Mouse (Mus musculus) ovary, postnatal 10 days (tissue): ENCODE measurements around the gene AF366264.
"Not testable (repeated sequence)": the region's sequence is repeated elsewhere in the genome, so short reads cannot be mapped to it uniquely, and the experiment has no call there.

Experiments used
- DNase-seq: peaks from one replicate; pipeline ENCODE4 v3.0.0; 2022; ENCODE audit warnings: low spot score

Gene AF366264

DNA sequence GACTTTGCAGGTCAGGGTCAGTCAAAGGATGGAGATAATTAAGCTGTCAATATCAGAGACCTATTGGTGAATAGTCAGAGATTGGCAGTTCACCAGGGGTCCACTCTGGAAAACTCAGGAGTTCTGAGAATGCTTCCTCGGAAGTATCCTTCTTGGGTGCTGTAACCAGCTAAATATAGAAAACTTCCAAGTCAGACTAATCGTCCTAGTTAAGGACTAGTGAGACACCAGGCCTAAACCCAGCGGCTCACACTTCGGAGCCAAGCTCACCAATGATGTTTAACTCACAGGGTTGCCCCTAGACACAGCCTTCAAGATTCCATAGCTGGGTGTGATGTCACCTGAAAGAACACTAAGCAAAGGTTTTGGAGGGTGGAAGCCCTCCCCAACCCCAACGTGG is at the start of gene AF366264:
AF366264 (minus strand) TSS at position 101 of the 400 bp plus-strand sequence.
- DNase-seq: not testable (repeated sequence)

DNA sequence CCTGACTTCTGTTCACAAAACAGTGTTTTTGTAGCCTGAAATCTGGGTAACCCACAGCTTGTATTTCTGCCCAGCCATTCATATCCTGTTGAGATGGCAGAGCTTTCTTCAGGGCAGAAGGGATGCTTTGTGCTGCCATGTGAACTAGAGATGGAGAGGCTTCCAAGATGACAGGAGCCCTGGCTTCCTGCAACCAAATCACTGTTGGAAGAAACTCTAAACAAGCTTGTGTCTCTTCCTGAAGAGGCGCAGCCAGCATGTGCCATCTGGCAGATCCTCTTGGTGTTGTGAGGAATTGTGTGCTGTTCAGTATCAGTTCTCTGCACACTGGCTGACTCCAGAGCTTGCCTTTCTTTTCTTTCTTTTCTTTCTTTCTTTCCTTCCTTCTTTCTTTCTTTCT is 5.1 kb upstream of the AF366264 start:
- not testable (repeated sequence) for DNase-seq

DNA sequence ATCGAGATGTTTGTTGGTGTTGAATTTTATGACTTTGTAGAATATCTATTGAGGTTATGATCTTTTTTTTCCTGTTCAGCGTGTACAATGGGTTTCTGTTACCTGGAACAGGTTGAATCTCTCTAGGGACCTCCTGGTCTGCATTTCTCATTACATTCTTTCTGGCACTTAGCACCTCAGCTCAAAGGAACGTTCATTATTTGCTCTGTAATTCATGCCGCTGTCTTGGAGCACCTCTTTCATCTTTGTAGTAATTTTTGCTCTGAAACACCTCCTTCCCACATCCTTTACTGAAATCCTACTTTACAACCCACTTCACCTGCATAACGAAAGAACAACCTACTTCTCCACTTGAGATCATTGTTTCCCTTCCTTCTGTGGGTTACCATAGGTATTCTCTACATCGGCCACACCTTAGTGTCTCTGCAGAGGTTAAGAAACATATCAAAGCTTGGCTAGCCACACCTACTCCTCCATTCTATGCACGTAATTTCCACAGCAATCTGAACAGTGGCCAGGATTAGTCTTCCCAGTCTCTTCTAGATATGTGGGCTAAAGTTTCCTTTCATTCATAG is 9.5 kb downstream of the AF366264 start:
- DNase-seq: no peak

DNA sequence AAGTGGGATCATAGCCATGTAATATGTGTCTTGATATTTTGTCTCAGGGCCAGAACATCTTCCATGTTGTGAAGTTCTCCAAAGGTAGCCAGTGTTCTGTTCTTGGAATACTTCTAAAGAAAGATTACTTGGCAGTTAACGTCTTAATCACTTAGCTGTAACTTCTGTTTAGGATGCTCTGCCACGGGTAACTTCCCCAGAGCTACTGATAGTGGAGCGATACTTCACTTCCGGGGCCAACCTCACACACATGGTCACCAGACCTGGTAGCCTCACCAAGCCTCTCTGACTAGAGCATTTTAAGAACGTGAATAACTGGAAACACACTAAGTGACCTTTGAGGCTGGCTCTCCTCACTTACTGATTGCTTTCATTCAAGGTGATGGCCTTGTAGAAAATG is 38.6 kb downstream of the AF366264 start:
- no peak for DNase-seq

DNA sequence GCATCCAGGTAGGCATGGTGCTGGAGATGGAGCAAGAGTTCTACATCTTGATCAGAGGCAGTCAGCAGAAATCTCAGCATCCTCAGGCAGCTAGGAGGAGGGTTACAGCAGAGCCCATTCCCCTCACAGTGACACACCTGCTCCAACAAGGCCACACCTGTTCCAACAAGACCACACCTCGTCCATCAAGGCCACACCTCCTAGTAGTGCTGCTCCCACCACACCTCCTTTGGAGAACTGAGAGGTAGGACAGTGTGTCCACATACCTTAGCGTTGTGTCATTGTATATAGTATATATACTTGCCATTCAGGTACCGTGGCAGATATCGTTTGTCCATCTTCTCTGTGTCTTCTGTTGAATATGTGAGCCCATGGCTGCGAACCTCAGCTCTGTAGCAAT is 40.5 kb downstream of the AF366264 start:
- no peak for DNase-seq

DNA sequence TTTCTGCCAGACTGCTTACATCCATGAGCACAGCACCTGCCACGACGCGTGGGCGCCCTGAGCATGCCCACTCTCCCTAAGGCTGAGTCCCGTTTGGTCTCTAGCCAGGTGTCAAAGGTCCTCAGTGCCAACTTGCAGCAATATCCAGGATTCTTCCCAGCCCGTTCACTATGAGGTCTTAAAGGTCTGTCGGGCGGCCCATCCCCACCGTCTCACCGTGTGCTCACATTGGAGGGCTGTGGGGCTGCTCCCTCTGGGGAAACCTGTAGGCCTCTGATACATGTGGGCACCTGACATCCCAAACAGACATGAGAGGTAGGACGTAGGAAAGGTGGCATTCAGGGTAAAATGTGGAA is 44.5 kb downstream of the AF366264 start:
- no peak for DNase-seq

DNA sequence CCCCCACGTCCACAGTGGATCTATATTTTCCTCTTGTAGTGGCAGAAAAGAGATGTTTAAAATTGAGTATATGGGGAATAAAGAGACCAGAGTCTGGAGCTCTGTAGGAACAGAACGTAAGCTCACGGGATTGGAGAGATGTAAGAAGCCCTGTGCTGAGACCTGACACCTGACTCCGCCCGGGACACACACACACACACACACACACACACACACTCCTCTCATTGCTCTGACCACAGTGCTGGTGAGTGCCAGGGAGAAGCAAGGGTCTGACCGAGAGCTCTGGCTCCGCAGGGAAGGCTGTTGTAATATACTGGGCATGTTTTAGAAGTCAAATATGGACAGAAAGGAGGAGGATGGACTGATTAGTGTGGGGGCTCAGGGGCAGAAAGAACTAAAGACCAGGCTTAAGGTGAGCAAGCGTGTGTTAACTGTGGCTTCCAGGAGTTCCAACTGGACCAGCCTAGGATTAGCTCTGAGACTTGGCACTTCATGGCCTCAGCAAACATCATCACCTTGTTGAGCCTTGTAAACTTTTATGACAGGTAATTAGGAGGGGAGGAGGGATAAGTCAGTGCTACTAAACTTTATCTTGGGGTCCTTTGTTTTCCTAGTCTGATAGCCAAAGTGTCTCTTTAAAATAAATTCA is 45.0 kb downstream of the AF366264 start:
- no peak for DNase-seq

DNA sequence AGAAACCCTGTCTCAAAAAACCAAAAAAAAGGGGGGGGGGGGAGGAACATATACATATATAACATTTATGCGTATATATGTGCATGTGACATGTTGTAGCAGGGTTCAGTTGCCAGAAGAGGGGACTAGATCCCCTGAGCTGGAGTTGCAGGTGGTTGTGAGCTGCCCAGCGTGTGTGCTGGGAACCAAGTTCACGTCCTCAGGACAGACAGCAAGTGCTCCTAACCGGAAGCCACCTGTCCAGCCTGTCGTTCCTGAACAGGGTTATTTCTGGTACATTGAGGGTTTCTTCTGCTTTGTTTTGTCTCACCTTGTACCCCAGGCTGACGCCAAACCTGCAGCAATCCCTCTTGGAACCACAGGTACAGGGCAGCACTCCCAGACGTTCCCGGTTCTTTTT is 48.6 kb downstream of the AF366264 start:
- DNase-seq: no peak

DNA sequence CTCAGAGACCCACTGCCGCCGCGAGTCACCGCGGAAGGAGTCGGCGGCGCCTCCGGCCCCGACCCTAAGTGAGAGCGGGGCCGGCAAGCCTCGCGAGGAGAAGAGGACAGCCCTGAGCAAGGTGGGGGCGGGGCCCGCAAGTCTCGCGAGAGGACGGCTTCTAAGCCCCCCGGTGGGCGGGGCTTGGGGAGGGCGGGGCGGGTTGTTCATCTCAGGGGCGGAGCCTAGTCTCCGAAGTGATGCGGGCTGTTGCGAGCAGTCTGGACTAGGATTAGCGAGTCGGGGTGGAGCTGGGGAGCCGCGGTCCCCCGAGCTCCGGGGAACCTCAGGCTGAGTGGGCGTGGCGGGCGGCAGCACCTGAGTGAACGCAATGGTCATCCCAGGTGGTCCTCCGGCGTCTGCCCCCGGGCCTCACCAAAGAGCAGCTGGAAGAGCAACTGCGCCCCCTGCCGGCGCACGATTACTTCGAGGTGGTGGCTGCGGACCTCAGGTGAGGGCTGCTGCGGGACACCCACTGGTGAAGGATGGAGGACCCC is 52.4 kb downstream of the AF366264 start:
- DNase-seq: peak; percentile 95

DNA sequence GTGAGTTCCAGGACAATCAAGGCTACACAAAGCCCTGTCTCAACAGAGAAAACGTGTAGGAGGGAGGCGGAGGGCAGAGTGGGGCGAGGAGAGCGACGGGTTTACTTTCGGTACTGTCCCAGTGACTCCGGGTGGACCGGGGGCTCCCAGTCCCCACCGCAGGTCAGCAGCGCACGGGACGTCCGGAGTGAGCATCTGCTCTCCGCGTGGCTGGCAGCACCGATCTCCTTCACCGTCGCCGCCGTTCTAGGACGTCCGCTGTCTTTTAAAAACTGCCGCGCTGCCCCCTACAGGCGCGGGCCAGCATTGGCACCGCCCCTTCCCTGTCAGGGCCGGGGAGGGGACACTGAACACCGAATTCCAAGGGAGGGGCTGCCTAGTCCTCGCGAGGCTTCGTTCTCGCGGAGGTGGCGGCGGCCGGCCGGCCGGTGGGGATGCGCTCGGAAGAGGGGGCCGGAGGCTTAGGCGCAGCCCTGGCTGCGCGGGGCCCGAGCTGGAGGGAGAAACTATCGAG is 52.9 kb downstream of the AF366264 start, which contains the start of gene Upf3a:
Upf3a (plus strand) TSS at position 366 of the 514 bp plus-strand sequence.
- peak; percentile 82 for DNase-seq
